Mouse (Mus musculus) ES-Bruce4 (cell line): ENCODE results near the gene Mcm7.

Experiments
- CTCF ChIP-seq: IDR thresholded peaks from one replicate; pipeline ENCODE4 v1.8.1; 2011; ENCODE audit warnings: low read depth, low read length
- EP300 ChIP-seq: IDR thresholded peaks from 2 replicates; pipeline ENCODE4 v1.6.1; 2011; ENCODE audit warnings: low read depth, low read length; ENCODE audit not compliant: insufficient read depth

DNA sequence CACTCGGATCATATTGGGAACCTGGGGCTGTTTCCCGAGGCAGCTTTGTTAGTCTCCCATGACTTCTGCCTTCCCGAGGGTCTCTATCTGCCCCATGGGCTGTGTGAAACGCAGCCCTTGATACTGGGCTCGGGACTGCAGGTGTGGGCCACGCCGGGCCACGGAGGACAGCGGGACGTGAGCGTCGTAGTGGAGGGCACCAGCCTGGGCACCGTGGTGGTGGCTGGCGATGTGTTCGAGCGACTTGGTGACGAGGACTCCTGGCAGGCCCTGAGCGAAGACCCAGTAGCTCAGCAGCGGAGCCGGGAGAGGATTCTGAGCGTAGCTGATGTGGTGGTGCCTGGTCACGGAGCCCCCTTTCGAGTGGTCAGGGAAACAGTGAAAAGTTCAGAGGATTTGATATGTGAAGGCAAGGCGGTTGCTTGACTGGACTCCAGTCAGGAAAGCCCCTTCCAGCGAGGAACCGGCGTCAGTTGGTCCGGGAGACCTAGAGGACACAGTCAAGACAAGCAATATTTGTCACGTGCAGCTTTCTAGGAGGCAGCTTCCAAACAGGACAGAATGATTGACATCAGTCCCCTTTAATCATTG is 22.6 kb upstream of the Mcm7 start:
- no peak for TF ChIP-seq EP300
- TF ChIP-seq CTCF: no peak
